Mouse (Mus musculus) forelimb bud, embryonic 11.5 days (tissue): ENCODE results near the gene Dnph1.

Source experiments
- DNase-seq: peaks from one replicate; pipeline ENCODE4 v3.0.0-alpha.2; 2012; ENCODE audit warnings: low read depth, low spot score

Gene Dnph1

DNA sequence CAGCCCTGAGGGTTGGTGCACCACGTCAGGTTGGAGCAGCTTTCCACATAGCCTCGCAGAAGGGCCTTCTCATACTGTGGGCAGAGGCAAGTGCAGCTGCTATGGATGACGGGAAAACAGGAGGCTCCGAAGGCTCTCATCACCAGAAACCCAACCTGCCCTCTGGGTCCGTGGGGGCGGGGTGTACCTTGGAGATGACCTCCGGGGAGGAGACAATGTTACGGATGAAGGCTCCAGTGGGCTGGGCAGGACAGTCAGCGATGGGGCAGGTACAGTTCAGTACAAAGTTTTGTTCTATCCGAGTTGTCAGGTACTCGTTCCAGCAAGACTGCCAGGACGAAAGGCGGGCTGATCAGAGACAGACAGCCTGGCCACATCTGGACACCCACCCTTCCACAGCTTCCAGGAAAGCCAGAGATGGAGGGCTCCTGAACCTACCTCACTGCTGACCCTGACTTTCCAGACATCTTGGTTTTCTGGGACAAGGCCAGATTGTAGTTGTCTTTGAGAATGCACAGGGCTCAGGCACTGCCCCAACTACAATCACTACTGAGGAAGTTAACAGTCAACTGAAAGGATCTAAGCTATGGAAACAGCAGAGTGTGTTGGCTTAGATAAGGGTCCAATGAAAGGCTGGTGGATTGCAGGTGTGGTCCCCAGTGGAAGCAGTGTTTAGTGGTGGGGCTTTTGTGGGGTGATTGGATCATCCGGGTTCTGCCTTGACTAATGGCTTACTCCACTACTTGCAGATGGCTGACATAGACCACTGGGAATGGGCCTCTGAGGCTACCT is 7.5 kb downstream of the Dnph1 start:
- no peak for DNase-seq

DNA sequence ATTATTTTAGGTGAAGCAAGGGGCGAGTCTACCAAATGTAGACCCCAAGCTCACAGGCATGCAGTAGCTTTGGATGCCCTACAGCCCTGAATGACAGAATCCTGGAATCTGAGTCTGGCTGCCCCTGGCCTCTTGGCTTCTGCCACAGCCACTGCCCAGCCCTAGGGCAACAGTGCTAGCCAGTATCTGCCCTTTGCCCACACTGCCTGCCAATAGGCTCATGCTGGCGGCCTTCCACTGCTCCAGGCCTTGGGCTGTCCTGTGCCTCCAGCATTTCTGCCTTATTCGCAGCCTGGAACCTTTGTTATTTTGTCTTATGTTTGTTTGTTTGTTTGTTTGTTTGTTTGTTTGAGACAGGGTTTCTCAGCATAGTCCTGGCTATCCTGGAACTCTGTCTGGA is 9.1 kb downstream of the Dnph1 start:
- no peak for DNase-seq

DNA sequence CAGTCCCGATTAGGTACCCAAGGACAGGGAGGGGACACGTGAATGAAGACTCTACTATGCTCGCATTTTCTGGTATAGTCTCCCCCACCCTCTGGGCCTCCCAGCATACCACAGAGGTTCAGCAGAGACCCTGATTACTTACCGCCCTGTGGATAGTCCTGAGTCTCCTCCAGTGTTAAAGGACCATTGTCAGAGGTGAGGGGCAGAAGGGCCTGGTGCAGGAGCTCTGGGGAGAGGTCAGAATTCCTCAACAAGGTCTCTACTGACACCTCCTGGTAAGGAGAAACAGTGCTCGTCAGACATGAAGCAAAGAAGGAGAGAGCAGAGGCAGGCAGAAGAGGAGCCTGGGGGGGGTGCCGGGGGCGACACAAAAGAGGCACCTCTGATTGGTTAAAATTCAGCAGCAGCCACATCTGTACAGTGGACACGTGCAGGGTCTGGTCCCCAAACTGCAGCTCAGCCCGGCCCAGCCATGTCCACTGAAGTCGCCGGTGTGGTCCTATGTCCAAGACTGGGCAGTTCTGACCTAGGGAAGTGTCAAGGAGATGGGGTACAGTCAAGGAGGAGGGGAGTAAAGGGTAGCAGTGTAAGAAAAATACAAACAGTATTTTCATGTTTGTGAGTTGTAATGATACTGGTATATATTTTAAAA is 14.7 kb downstream of the Dnph1 start:
- peak; percentile 40 for DNase-seq

DNA sequence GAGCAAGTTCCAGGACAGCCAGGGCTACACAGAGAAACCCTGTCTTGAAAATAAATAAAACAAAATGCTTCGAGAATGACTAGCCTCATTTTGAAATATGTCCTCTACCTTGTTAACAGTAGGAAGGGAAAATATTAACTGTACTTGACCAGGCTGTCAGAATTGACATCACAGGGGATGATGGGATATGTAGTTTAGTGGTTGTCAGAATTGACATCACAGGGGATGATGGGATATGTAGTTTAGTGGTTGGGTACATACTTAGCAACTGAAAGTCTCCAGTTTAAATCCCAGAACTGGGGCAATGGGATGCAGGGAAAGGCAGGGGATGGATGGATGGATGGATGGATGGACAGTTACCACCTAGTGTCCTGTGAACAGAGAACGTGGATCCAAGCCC is 16.8 kb downstream of the Dnph1 start:
- no peak for DNase-seq

DNA sequence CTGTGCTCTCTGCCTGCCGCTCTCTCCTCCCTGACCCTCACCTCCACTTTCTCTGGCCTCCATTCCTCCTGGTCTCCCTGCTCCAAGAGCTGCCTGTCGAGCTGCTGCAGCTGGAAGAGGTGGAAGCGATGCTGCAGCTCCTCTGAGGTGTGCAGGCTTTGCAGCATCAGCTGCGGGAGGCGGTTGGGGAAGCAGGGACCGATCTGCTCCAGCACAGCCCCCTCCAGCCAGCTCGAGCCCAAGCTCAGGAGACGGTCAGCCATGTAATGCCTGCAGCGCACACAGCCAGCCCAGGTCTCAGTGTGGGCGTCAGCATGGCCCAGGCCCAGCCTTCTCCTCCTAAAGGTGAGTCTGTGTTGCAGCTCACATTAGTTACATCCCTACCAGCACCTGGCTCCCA is 23.5 kb downstream of the Dnph1 start:
- DNase-seq: no peak

DNA sequence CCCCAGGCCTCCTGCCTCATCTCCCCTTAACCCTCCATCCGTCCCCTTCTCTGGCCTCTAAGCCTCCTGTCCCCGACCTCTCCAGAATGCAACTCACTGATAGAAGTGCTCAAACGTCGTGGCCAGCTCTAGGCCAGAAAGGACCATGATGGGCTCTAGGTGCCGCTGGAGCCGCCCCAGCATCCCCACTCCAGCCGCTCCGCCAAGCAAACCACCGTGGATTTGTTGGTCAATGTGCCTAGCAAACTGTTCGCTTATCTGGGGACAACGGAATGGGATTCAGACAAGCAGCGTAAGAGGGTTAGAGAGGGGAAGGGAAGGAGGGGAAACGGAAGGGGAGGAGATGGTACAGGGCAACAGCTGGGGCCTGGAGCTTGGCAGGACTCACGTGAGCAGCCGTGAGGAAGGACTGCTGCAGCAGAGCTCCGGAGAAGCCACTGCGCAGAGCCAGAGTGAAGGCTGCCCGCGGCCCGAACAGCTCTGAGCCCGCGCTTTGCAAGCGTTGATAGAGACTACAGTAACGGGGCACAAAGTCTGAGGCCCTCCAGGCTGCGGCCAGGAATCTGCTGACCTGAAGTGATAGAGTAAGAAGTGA is 24.0 kb downstream of the Dnph1 start:
- DNase-seq: no peak

DNA sequence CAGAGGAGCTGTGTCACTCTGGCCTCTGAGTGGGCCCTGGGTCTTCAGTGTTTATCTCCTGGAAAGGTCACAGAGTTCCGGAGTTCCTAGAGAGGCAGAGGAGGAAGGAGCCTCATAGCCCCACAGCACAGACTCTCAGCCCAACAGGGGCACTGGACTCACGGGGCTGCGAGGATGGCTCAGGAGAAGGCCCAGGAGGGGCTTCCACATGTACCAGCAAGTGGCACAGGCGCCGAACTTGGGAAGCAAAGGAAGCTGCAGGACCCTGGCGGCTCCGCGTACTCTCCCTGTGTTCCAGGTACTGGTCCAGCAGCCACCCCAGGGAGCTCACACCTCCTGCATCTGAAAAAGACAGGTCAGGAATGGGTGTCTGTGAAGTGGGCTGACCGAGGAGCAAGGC is 24.7 kb downstream of the Dnph1 start:
- DNase-seq: no peak

DNA sequence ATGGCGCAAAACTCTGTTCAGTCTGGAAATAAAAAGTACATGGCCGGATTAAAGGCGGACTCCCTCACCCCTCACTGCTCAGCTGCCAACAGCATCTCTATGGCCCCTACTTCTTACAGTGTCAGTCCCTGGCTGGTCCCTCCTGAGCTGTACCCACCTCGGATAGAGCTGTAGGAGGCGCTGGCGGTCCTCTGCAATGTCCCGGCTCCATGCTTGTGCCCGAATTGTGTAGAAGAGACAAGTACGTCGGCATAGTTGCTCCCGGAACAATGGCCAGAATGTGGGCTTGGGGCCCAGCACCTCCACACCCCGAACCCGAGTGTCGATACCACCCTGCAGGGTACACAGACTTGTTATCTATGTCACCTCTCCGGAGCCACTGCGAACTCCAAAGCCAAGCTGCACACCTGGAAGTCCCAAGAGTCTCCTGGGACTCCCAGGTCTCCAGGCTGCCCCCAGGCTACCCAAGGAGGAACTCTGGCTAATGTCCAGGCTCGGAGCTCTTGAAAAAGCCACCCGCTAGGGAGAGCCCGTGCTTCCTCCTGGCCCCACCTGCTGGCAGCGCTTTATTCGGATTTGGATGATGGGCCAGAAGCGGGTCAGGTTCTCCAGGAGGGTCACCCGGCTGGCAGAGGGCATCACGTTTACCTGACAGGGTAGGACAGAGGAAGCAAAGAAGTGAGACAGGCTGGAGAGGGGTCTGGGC is 25.6 kb downstream of the Dnph1 start:
- DNase-seq: no peak

DNA sequence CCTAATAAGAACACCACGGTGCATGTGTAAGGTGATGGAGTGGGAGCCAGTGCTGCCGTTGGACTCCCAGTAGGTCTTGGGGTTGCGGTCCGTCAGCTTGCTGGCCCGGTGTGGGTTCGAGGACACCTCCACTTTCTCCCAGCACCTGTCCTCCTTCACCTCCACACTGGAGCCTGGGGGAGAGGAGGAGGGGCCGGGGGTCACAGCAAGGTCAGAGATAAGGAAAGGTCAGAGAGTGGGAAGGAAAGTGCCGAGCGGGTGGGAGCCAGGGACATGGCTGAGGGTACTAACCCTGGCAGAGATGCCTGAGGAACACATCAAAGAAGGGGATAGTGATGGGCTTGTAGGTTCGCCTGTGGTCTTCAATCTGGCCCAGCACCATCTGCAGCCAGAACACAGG is 28.6 kb downstream of the Dnph1 start:
- no peak for DNase-seq

DNA sequence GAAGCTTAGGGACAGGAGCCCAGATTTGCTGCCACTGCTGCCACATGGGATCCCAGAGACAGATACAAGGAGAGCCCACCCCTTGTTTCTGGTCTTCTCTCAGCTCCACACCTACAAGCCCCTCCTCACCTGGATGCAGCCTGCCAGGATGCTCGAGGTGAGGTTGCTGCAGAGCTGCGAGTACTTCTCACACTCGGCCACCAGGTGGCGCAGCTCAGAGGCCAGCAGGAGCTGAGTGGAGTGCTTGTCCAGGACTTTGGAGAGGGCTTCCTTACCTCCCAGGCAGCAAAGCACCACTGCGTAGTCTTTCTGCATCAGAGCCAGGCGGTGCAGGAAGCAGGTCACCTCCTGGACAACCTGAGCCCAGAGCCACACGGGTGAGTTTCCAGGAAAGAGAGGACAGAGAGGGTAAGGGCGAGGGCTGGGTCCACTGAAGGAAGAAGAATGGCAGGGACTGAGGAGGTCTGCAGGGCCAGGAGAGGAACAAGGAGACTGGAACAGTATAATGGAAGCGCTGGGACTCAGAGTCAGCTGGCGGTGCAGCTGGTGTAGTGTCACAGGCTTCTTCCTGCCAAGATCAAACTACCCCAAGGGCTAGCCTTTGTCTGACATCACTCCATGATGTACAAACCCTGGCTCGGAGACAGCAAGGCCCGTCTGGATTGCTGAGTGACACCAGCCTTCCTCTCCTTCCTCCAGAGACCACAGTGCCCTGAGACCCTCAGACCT is 29.2 kb downstream of the Dnph1 start:
- DNase-seq: peak; percentile 82

DNA sequence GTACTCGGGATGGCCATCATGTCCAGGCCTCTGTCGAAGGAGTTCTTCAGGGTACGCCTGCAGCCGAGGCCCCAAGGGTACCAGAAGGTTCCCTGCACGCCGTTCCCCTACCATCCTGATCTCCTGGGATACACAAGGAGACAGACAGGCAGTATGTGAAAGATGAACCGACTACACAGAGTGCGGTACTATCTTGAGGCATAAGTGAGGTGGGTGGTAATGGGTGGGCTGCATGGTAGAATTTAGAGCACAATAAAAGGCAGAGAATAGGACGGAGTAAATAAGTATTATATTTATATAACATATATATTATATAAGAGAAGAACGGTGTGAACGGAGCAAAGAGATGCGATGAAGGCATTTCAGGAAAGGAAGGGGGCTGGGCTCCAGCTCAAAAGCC is 47.1 kb downstream of the Dnph1 start:
- no peak for DNase-seq

DNA sequence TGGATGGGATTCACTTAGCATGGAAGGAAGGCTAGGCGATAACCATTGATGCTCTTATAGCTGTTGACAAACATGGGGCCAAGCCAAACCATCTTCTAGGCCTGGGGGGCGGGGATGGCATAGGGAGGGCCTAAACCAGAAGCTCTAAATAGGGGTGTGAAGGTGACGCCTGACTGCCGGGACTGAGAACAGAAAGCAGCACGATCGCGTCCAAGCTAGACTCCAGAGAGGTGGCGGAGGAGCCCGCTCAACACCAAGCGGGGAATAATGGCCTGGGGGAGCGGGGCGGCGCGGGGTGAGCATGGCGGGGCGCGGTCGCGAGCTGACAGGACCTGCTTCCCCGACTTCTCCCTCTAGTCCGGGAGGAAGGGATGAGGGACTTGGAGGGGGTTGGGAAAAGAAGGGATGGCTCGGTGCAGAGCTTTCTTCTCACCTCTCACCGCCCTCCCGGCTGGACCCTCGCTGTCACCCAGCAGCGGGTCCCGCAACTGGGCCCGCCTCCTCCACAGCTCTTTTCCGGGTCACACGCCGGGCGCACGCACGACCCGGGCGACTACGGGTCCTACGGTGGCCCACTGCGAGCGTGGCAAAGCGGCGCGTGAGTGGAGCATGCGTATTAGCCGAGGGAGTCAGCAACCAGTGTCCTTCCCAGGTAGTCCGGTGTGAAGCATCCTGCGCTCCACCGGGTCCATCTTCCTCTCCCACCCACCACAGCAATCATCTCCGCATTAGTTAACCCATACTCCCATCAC is 49.5 kb downstream of the Dnph1 start, which contains the start of gene Cul9:
TSS of gene Cul9 (minus strand) at position 576 of the 752 bp plus-strand sequence.
- peak; percentile 46 for DNase-seq

DNA sequence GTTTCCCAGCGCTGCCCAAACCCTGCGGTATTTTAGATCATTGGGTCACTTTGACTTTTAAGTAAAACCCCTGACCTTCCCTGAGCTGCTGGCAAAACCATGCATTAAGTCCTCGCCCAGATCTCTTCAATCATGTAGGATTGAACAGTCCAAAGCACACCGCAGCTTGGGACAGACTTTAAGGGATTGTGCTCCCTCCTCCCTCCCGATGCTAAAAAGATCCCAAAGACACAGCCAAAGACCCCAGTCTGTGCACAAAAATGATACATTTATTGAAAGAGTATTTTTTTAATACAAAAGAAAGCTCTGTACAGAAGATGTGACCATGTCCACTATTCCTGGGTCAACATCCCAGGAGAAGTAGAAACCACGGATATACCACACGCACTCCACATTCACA is 50.1 kb downstream of the Dnph1 start:
- DNase-seq: no peak

DNA sequence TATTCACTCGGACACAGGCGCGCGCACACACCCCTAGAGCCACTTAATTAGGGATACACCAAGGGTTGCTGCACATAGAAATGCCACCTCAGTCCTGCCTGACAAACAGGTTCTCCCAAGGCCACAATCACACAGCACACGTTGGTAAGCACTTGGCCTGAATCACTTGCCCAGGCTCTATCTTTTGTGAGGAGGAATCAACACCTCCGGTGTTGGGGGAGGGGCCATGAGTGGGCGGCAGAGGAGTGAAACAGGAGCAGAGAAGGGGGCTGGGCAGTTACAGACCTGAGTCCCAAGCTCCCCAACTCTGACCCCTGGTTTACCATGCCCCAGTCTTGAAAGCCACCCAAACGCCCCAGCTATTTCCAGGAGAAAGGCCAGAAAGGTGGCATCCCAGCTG is 50.5 kb downstream of the Dnph1 start:
- DNase-seq: no peak

DNA sequence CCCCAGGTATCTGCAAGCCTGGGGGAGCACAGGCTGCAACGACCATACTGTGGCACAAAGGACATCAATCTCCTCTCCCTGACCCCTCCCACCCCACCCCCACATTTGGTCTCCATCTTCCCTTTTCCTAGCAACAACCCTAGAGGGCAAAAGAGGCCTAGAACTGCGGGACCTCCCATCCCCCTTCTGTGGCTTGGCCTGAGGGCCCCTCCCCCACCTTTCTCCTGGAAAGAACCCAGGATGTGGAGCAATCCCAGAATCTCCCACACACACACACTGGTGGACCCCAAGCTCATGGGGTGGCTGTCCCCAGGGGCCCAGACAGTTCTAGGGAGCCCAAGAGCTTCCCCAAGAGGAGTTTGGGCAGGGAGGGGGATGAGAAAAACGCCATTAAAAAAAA is 51.4 kb downstream of the Dnph1 start:
- DNase-seq: no peak

DNA sequence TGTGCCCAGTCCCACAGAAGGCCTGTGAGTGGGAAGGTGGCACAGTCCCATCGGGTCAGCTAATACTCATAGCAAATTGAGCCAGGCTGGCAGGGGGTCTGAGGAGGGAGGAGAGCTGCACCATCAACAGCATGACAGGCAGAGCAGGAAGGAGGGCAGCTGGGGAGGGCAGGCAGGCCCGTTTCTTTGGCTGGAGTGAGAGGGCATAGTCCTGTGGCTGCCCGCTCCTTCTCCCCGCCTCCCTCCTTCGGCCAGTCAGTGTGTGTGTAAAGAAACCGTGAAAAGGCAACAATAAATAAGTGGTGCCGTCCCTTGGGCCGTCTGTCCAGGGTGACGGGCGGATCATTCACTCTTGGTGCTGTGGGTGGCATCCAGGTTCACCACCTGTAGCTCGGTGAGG is 52.2 kb downstream of the Dnph1 start:
- DNase-seq: no peak

DNA sequence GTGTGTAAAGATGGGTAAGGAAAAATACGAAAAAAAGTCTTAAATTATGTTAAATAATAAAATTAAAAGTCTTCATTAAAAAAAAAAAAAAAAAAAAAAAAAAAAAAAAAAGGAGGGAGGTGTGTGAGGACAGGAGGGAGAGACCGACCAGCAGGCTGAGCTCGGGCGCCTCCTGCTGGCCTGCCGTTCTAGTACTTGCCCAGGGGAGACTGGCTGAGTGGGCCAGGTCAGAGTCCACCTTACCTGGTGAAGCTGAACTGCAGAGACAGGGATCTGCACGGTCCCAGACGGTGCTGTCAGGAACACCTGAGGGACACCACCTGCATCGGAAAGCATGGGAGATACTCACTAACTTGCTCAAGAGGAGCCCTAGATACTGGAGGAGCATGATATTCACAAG is 52.7 kb downstream of the Dnph1 start:
- DNase-seq: peak; percentile 40
